Mouse (Mus musculus): Measurements from ENCODE around the gene Grin2a.

DNA sequence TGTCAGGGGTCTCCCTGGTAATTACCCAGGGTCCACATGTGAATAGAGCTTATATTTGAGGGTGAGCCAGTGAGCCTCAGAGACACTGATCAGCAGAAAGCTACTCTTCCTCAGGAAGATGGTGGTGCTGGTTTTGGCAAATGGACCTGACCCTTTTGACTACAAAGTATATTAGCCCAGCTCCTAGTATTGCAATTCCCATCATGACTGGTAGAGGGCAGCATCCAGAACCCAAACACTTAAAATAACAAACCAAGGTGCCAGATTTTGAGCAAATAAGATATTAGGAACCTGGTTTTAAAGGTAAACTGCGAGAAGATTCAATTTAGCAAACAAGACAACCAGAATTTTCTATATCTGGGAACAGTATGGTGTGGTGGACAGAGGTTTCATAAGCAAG, 14.4 kb upstream of the Grin2a start:
- TF ChIP-seq CTCF (IDR thresholded peaks at IDR 0.05; ENCODE audit: borderline replicate concordance, control insufficient read depth, extremely low read depth, insufficient read depth, low read length, poor library complexity) (no peak), POLR2A (IDR thresholded peaks at IDR 0.05; ENCODE audit: control insufficient read depth, extremely low read depth, insufficient read depth, low read length, poor library complexity) (no peak)
